Mouse (Mus musculus): ENCODE results near the gene Capn8. TPM values are rescaled to one million over a fixed set of nuclear protein-coding genes. Genes with fewer than 3 reads are reported as not detected.

Capn8 gene
- total and polyA plus RNA-seq, 3 experiments = not detected

DNA sequence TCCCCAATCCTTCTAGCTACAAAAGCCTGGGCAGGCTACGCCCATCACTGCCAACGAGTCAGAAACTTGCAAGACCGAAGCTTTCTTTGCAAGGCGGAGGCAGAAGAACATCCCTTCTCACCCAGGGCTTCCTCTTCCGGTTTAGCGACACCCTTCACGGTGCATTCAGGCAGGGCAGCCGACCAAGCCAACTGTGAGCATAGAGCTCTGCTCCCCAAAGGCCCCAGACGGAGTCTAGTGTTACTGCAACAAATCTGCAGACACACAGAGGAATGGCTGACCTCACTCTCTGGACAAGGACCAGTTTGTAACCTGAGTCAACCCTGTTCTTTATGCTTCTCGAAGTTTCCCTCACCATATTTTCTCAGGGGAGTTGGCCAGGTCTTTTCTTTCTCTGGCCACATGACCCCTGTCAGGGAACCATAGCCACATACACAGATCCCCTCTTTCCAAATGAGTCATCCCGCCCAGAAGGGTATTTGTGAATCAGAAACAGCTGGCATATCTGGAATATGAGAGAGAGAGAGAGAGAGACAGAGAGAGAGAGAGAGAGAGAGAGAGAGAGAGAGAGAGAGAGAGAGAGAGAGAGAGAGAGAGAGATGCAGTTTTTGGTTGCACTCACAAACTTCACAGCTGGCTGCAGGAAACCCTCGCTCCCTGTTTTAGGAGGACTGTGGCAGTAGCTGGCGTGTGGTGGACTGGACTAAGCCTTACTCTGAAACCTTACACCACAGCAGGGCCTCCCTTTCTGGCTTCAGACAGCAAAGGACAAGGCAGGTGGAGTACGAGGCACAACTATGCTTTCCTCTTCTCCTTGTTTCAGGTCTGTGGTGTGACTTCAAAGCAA lies 44.5 kb upstream of the Capn8 start:
- Histone ChIP-seq H3K27me3 (ENCODE audit: insufficient read depth, low read length) (no peaks in the 10 kb centered on the region), H3K36me3 (replicated peaks) (no peaks in the 10 kb centered on the region), H3K4me3 (ENCODE audit: low read depth, low read length) (no peak overlapping the region), H3K9me3 (replicated peaks) (peaks cover 12% of the 10 kb centered on the region), H3K4me1 (ENCODE audit: insufficient read depth, low read depth, low read length) (no peaks in the 10 kb centered on the region)
- ATAC-seq (ENCODE audit: extremely low read depth, insufficient number of reproducible peaks, low FRiP score, poor library complexity, severe bottlenecking) (no peak), DNase-seq (ENCODE audit: low spot score) (no peak)
- TF ChIP-seq TAL1 (conservative IDR thresholded peaks at IDR 0.05; ENCODE audit: low read depth, low read length) (no peak), CTCF (IDR thresholded peaks at IDR 0.05; ENCODE audit: low read depth, low read length) (no peak), GATA2 (IDR thresholded peaks at IDR 0.05; ENCODE audit: borderline replicate concordance, low read depth, low read length) (no peak), POLR2AphosphoS5 (IDR thresholded peaks at IDR 0.05; ENCODE audit: insufficient replicate concordance, low read depth, low read length) (no peak), GATA1 (IDR thresholded peaks at IDR 0.05; ENCODE audit: borderline replicate concordance, low read length) (no peak)

DNA sequence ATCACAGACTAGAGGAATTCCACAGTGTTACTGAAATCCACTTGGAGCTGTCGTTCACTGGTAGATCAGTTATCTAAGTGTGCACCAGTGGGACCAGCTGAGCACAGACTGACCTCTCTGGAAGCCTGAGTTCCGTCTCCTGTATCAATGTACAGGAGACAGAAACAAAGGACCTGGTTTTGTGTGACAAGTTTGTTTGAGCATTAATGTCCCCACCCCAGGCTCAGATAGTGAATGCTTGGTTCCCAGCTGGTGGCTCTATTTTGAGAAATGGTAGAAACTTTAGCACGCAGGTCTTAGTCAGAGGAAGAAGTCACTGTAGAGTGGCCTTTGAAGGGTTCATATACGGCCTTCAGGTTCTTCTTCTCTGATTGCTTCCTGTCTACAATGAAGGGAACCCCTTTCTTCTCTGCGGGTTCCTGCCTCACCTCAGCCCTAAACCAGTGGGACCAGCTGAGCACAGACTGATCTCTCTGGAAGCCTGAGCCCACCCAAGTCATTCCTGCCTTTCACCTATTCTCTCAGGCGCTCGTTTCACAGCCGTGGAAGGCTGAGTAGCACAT lies 43.8 kb upstream of the Capn8 start:
- Histone ChIP-seq H3K4me3 (ENCODE audit: low read depth, low read length) (no peak overlapping the region), H3K36me3 (replicated peaks) (no peaks in the 10 kb centered on the region), H3K27me3 (ENCODE audit: insufficient read depth, low read length) (no peaks in the 10 kb centered on the region), H3K4me1 (ENCODE audit: insufficient read depth, low read depth, low read length) (no peaks in the 10 kb centered on the region), H3K9me3 (replicated peaks) (peaks cover 12% of the 10 kb centered on the region)
- no peak for TF ChIP-seq POLR2AphosphoS5 (IDR thresholded peaks at IDR 0.05; ENCODE audit: insufficient replicate concordance, low read depth, low read length)
- TF ChIP-seq GATA1 (IDR thresholded peaks at IDR 0.05; ENCODE audit: borderline replicate concordance, low read length) = no peak
- TF ChIP-seq GATA2 (IDR thresholded peaks at IDR 0.05; ENCODE audit: borderline replicate concordance, low read depth, low read length) = no peak
- no peak for TF ChIP-seq CTCF (IDR thresholded peaks at IDR 0.05; ENCODE audit: low read depth, low read length)
- TF ChIP-seq TAL1 (conservative IDR thresholded peaks at IDR 0.05; ENCODE audit: low read depth, low read length) = no peak
- DNase-seq (ENCODE audit: low spot score) (no peak), ATAC-seq (ENCODE audit: extremely low read depth, insufficient number of reproducible peaks, low FRiP score, poor library complexity, severe bottlenecking) (no peak)

DNA sequence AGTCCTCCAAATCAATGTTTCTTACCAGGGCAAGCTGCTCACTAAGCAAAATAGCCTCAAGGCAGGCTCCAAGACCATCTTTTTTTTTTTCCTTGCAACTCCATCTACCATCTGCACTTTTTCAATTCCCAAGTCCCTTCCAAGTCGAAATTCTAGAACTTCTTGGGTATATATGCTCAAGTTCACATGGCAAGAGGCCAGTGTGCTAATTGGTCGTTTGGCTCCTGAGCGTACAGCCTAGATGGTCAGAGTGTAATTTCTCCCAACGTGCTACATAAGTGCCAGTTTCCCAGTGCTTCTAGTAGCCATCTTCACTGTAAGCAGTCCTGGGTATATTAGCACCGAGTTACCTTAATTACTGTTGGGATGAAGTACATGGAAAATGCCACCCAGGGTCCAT lies 41.8 kb upstream of the Capn8 start:
- ATAC-seq (ENCODE audit: extremely low read depth, insufficient number of reproducible peaks, low FRiP score, poor library complexity, severe bottlenecking) (no peak), DNase-seq (ENCODE audit: low spot score) (no peak)
- H3K4me3 ChIP-seq (ENCODE audit: low read depth, low read length) = no peak overlapping the region
- TF ChIP-seq CTCF (IDR thresholded peaks at IDR 0.05; ENCODE audit: low read depth, low read length) (no peak), POLR2AphosphoS5 (IDR thresholded peaks at IDR 0.05; ENCODE audit: insufficient replicate concordance, low read depth, low read length) (no peak), GATA2 (IDR thresholded peaks at IDR 0.05; ENCODE audit: borderline replicate concordance, low read depth, low read length) (no peak), GATA1 (IDR thresholded peaks at IDR 0.05; ENCODE audit: borderline replicate concordance, low read length) (no peak), TAL1 (conservative IDR thresholded peaks at IDR 0.05; ENCODE audit: low read depth, low read length) (no peak)
- no peaks in the 10 kb centered on the region for H3K27me3 ChIP-seq (ENCODE audit: insufficient read depth, low read length)
- no peaks in the 10 kb centered on the region for H3K9me3 ChIP-seq (replicated peaks)
- no peaks in the 10 kb centered on the region for H3K36me3 ChIP-seq (replicated peaks)
- no peaks in the 10 kb centered on the region for H3K4me1 ChIP-seq (ENCODE audit: insufficient read depth, low read depth, low read length)

DNA sequence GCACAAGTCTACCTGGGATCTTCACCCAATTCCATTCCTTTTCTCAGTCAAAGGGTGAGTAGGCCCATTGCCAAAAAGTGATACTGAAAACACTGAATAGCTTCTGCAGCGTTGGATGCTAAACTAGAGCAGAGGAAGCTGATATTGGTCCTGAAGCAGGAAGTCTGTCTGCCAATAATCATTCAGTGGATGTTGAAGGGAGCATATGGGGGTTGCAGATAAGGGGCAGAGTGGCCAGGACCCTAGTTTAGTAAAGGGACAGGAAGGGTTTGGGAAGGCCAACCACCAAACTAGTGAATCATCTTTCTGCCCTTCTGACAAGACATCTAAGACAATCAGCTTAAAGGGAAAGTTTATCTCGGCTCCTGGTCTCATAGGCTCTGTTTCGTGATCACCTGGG lies 41.1 kb upstream of the Capn8 start:
- Histone ChIP-seq H3K27me3 (ENCODE audit: insufficient read depth, low read length) (no peaks in the 10 kb centered on the region), H3K36me3 (replicated peaks) (no peaks in the 10 kb centered on the region), H3K4me1 (ENCODE audit: insufficient read depth, low read depth, low read length) (no peaks in the 10 kb centered on the region), H3K9me3 (replicated peaks) (no peaks in the 10 kb centered on the region), H3K4me3 (ENCODE audit: low read depth, low read length) (no peak overlapping the region)
- no peak for ATAC-seq (ENCODE audit: extremely low read depth, insufficient number of reproducible peaks, low FRiP score, poor library complexity, severe bottlenecking)
- DNase-seq (ENCODE audit: low spot score) = no peak
- no peak for TF ChIP-seq GATA2 (IDR thresholded peaks at IDR 0.05; ENCODE audit: borderline replicate concordance, low read depth, low read length)
- no peak for TF ChIP-seq POLR2AphosphoS5 (IDR thresholded peaks at IDR 0.05; ENCODE audit: insufficient replicate concordance, low read depth, low read length)
- TF ChIP-seq TAL1 (conservative IDR thresholded peaks at IDR 0.05; ENCODE audit: low read depth, low read length) = no peak
- TF ChIP-seq CTCF (IDR thresholded peaks at IDR 0.05; ENCODE audit: low read depth, low read length) = no peak
- no peak for TF ChIP-seq GATA1 (IDR thresholded peaks at IDR 0.05; ENCODE audit: borderline replicate concordance, low read length)

DNA sequence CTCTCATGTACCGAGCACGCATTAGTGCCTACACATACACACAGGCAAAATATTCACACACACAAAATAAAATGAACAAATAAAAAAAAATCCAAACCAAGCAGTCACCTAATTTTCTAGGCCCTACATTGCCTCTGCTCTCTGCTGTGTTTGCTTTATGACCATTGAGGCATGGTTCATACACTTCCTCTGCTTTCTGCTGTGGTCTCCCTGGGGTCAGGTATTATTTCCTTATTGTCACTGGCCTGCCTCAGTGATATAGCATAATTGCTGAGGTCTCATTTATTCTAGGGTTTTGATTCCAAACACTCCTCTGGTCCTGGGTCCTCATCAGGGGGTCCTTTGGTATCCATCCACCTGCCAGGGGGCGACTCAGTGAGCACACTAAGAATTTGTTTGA lies 39.2 kb upstream of the Capn8 start:
- ATAC-seq (ENCODE audit: extremely low read depth, insufficient number of reproducible peaks, low FRiP score, poor library complexity, severe bottlenecking) (no peak), DNase-seq (ENCODE audit: low spot score) (no peak)
- H3K4me1 ChIP-seq (ENCODE audit: insufficient read depth, low read depth, low read length) = no peaks in the 10 kb centered on the region
- no peaks in the 10 kb centered on the region for H3K36me3 ChIP-seq (replicated peaks)
- TF ChIP-seq CTCF (IDR thresholded peaks at IDR 0.05; ENCODE audit: low read depth, low read length) (no peak), POLR2AphosphoS5 (IDR thresholded peaks at IDR 0.05; ENCODE audit: insufficient replicate concordance, low read depth, low read length) (no peak), GATA2 (IDR thresholded peaks at IDR 0.05; ENCODE audit: borderline replicate concordance, low read depth, low read length) (no peak)
- no peaks in the 10 kb centered on the region for H3K27me3 ChIP-seq (ENCODE audit: insufficient read depth, low read length)
- no peak overlapping the region for H3K4me3 ChIP-seq (ENCODE audit: low read depth, low read length)
- no peaks in the 10 kb centered on the region for H3K9me3 ChIP-seq (replicated peaks)

DNA sequence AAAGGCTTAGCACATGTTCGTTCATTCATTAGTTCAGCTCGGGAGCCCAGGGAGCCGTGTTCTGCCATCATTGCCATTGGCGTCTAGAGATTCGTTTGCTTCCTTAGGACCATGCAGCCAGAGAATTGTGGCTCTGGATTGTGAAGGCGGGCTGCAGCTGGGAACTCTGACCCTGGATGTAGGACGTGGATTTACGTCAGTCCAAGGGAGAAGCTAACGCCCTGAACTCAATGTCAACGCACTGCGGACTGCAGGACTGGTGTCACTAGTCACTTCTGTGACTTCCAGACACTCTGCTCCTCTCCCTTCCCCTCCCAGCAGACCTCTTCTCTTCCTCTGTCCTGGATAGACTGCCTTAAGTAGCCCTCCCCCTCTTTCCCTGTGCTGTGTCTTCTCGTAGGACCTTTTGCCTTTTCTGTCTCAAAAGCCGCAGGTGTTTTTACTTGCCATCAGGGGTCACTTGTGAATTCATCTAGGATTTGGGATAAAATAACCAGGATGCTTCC lies 37.5 kb upstream of the Capn8 start:
- ATAC-seq (ENCODE audit: extremely low read depth, insufficient number of reproducible peaks, low FRiP score, poor library complexity, severe bottlenecking) = no peak
- no peaks in the 10 kb centered on the region for H3K36me3 ChIP-seq (replicated peaks)
- DNase-seq (ENCODE audit: low spot score) = no peak
- H3K9me3 ChIP-seq (replicated peaks) = no peaks in the 10 kb centered on the region
- no peaks in the 10 kb centered on the region for H3K4me1 ChIP-seq (ENCODE audit: insufficient read depth, low read depth, low read length)
- no peaks in the 10 kb centered on the region for H3K27me3 ChIP-seq (ENCODE audit: insufficient read depth, low read length)
- TF ChIP-seq GATA2 (IDR thresholded peaks at IDR 0.05; ENCODE audit: borderline replicate concordance, low read depth, low read length) (no peak), GATA1 (IDR thresholded peaks at IDR 0.05; ENCODE audit: borderline replicate concordance, low read length) (no peak), CTCF (IDR thresholded peaks at IDR 0.05; ENCODE audit: low read depth, low read length) (no peak), POLR2AphosphoS5 (IDR thresholded peaks at IDR 0.05; ENCODE audit: insufficient replicate concordance, low read depth, low read length) (no peak), TAL1 (conservative IDR thresholded peaks at IDR 0.05; ENCODE audit: low read depth, low read length) (no peak)
- H3K4me3 ChIP-seq (ENCODE audit: low read depth, low read length) = no peak overlapping the region
